Mouse (Mus musculus) embryonic stem cell, embryonic (primary cell): ENCODE data around the gene Krt78.

Experiments used
- CTCF ChIA-PET, 4 experiments: fragments of 300-600 bp in 2 of 4; fragments of 350-600 bp in 2 of 4; sonication (Branson Sonifier 250); formaldehyde crosslinking; loops; one replicate each; lab custom pipeline; 2022; ENCODE audit warnings: inconsistent platforms in 2 of 4; lab: Charles Lee
- POLR2A ChIA-PET, 4 experiments: fragments of 300-600 bp in 2 of 4; fragments of 350-600 bp in 2 of 4; sonication (Branson Sonifier 250); formaldehyde crosslinking; loops; one replicate each; lab custom pipeline; 2022; ENCODE audit warnings: antibody characterized with exemption in 4 of 4, inconsistent platforms in 1 of 4; lab: Charles Lee

The Krt78 gene

GRCm38 (mm10) chr15:101954187-101954586, at the start of gene Krt78:
Krt78 (minus strand) TSS chr15:101954287.
- POLR2A ChIA-PET: no interaction called here
- CTCF ChIA-PET: no interaction called here

GRCm38 (mm10) chr15:102003516-102003915, 49.4 kb upstream of the Krt78 start:
- POLR2A ChIA-PET: interaction anchor here in 3 of 4 experiments (0.6 to 2.5 kb wide), 16 partner anchors 10 to 1387 kb away, joined by 3 to 14 read pairs (median 4); partner anchors contain the start of genes Eif4b (in 1 of the 3) and Krt18 (in 1 of the 3)
- CTCF ChIA-PET: interaction anchor here (0.6 to 2.4 kb wide), 16 partner anchors 13 to 1320 kb away, joined by 3 to 19 read pairs (median 5); no protein-coding TSS in a partner anchor

- POLR2A ChIA-PET: interaction anchor here (0.6 to 2.5 kb wide), 13 partner anchors 8 to 516 kb away, joined by 3 to 14 read pairs (median 4); partner anchors contain the start of gene Eif4b (in 1 of the 4)
- CTCF ChIA-PET: interaction anchor here (0.6 to 2.4 kb wide), 12 partner anchors 13 to 1320 kb away, joined by 3 to 19 read pairs (median 4); no protein-coding TSS in a partner anchor
These were observed 48.8 kb upstream of the Krt78 start for GRCm38 (mm10) chr15:102002646-102003488.

- ChIA-PET CTCF (no interaction called here), POLR2A (no interaction called here)
These were observed 45.7 kb upstream of the Krt78 start for GRCm38 (mm10) chr15:101999676-102000335.

- ChIA-PET CTCF (no interaction called here), POLR2A (interaction anchor here in 1 of 4 experiments (1.5 kb wide), 1 partner anchor 74 kb away, joined by 5 read pairs; the partner anchor contains the start of gene Eif4b)
These were observed 45.1 kb upstream of the Krt78 start for GRCm38 (mm10) chr15:101999156-101999555.

- ChIA-PET POLR2A (interaction anchor here in 2 of 4 experiments (0.5 to 1.4 kb wide), 3 partner anchors 10 to 431 kb away, joined by 3 to 4 read pairs (median 3); no protein-coding TSS in a partner anchor), CTCF (interaction anchor here in 2 of 4 experiments (0.7 to 1.1 kb wide), 3 partner anchors 13 to 208 kb away, joined by 3 to 5 read pairs (median 3); no protein-coding TSS in a partner anchor)
These were observed 42.5 kb upstream of the Krt78 start for GRCm38 (mm10) chr15:101996450-101997078.

GRCm38 (mm10) chr15:101995484-101996236, 41.6 kb upstream of the Krt78 start:
- POLR2A ChIA-PET: interaction anchor here in 1 of 4 experiments (0.6 kb wide), 1 partner anchor 404 kb away, joined by 3 read pairs; no protein-coding TSS in a partner anchor
- CTCF ChIA-PET: interaction anchor here in 1 of 4 experiments (1.1 kb wide), 1 partner anchor 12 kb away, joined by 3 read pairs; no protein-coding TSS in a partner anchor

GRCm38 (mm10) chr15:101994365-101994764, 40.3 kb upstream of the Krt78 start:
- ChIA-PET CTCF (no interaction called here), POLR2A (interaction anchor here in 1 of 4 experiments (0.7 to 1.5 kb wide), 4 partner anchors 32 to 586 kb away, joined by 3 to 4 read pairs (median 3); no protein-coding TSS in a partner anchor)

- POLR2A ChIA-PET: interaction anchor here in 2 of 4 experiments (1.0 to 1.6 kb wide), 2 partner anchors 73 to 74 kb away, joined by 3 to 6 read pairs; no protein-coding TSS in a partner anchor
- CTCF ChIA-PET: interaction anchor here in 3 of 4 experiments (0.7 to 5.6 kb wide), 6 partner anchors 13 to 793 kb away, joined by 3 to 93 read pairs (median 4); partner anchors contain the start of gene Krt8 (in 1 of the 3)
These were observed 36.9 kb upstream of the Krt78 start for GRCm38 (mm10) chr15:101990946-101991345.

GRCm38 (mm10) chr15:101988714-101989113, 34.6 kb upstream of the Krt78 start:
- ChIA-PET CTCF (interaction anchor here (0.6 to 5.6 kb wide), 45 partner anchors 9 to 1201 kb away, joined by 3 to 93 read pairs (median 4); partner anchors contain the start of genes Krt8 (in 3 of the 4) and Spryd3 (in 1 of the 4)), POLR2A (interaction anchor here in 3 of 4 experiments (0.7 to 1.9 kb wide), 8 partner anchors 34 to 138 kb away, joined by 3 to 16 read pairs (median 7); no protein-coding TSS in a partner anchor)

- ChIA-PET POLR2A (interaction anchor here in 3 of 4 experiments (0.7 to 1.9 kb wide), 6 partner anchors 34 to 121 kb away, joined by 3 to 16 read pairs (median 10); no protein-coding TSS in a partner anchor), CTCF (interaction anchor here (0.6 to 5.6 kb wide), 41 partner anchors 9 to 1200 kb away, joined by 3 to 93 read pairs (median 4); partner anchors contain the start of genes Krt8 (in 3 of the 4) and Spryd3 (in 1 of the 4))
These were observed 34.0 kb upstream of the Krt78 start for GRCm38 (mm10) chr15:101988119-101988518.

GRCm38 (mm10) chr15:101984746-101985145, 30.7 kb upstream of the Krt78 start:
- ChIA-PET POLR2A (interaction anchor here (0.6 to 3.4 kb wide), 32 partner anchors 8 to 908 kb away, joined by 3 to 18 read pairs (median 4); partner anchors contain the start of genes Eif4b (in 2 of the 4), Sp1 (in 1 of the 4) and Tns2 (in 1 of the 4)), CTCF (interaction anchor here (0.5 to 3.3 kb wide), 171 partner anchors 9 to 907 kb away, joined by 3 to 91 read pairs (median 5); partner anchors contain the start of genes Eif4b (in 1 of the 4), Krt5 (in 1 of the 4), Krt72 (in 1 of the 4) and Krt79 (in 1 of the 4))

- POLR2A ChIA-PET: interaction anchor here (0.6 to 3.4 kb wide), 37 partner anchors 8 to 907 kb away, joined by 3 to 18 read pairs (median 4); partner anchors contain the start of genes Eif4b (in 2 of the 4), Krt8 (in 1 of the 4), Sp1 (in 1 of the 4) and Tns2 (in 1 of the 4)
These were observed 30.0 kb upstream of the Krt78 start for GRCm38 (mm10) chr15:101983949-101984601.

GRCm38 (mm10) chr15:101983315-101983948, 29.3 kb upstream of the Krt78 start:
- ChIA-PET CTCF (interaction anchor here (0.5 to 3.3 kb wide), 138 partner anchors 8 to 743 kb away, joined by 3 to 91 read pairs (median 6); partner anchors contain the start of genes Eif4b (in 1 of the 4), Krt5 (in 1 of the 4), Krt79 (in 1 of the 4) and Krt8 (in 1 of the 4)), POLR2A (interaction anchor here (0.6 to 3.4 kb wide), 27 partner anchors 8 to 762 kb away, joined by 3 to 18 read pairs (median 4); partner anchors contain the start of genes Eif4b (in 2 of the 4), Krt8 (in 1 of the 4) and Tns2 (in 1 of the 4))

More at GRCm38 (mm10) chr15:101983949-101984601, 30.0 kb upstream of the Krt78 start:
- CTCF ChIA-PET: interaction anchor here (0.5 to 3.3 kb wide), 216 partner anchors 8 to 907 kb away, joined by 3 to 91 read pairs (median 4); partner anchors contain the start of genes Spryd3 (in 2 of the 4), Eif4b (in 1 of the 4), Krt5 (in 1 of the 4) and Krt72 (in 1 of the 4)

- POLR2A ChIA-PET: no interaction called here
- CTCF ChIA-PET: interaction anchor here in 1 of 4 experiments (0.6 kb wide), 1 partner anchor 742 kb away, joined by 7 read pairs; no protein-coding TSS in a partner anchor
These were observed 26.8 kb upstream of the Krt78 start for GRCm38 (mm10) chr15:101980849-101981248.
